Mouse (Mus musculus) kidney, embryonic 14.5 days (tissue): ENCODE data around the gene A030005K14Rik. TPM values are rescaled to one million over a fixed set of nuclear protein-coding genes. Genes with fewer than 3 reads are reported as not detected.

Experiments
- ATAC-seq: fragments of 200-750 bp; cut with Nextera tagmentation; 2 replicates; pipeline ENCODE4 v1.8.0; 2017; ENCODE audit warnings: moderate number of reproducible peaks, mild to moderate bottlenecking, moderate TSS enrichment, moderate library complexity; ENCODE audit not compliant: low FRiP score, low TSS enrichment
- H3K27ac ChIP-seq: fragments of 300-500 bp; sonication (generic); 2 replicates; pipeline ENCODE4 v1.5.1; 2014; ENCODE audit warnings: low read depth, mild to moderate bottlenecking, low read length, moderate library complexity, mixed read lengths
- H3K27me3 ChIP-seq: fragments of 300-500 bp; sonication (generic); 2 replicates; pipeline ENCODE4 v1.6.1; 2014; ENCODE audit warnings: mild to moderate bottlenecking, low read length; ENCODE audit not compliant: control insufficient read depth, insufficient read depth
- H3K36me3 ChIP-seq: fragments of 300-500 bp; sonication (generic); 2 replicates; pipeline ENCODE4 v1.6.1; 2014; ENCODE audit warnings: low read length, mixed read lengths; ENCODE audit not compliant: control insufficient read depth, insufficient read depth
- H3K4me1 ChIP-seq: fragments of 300-500 bp; sonication (generic); 2 replicates; pipeline ENCODE4 v1.6.1; 2014; ENCODE audit warnings: low read length, mixed read lengths; ENCODE audit not compliant: control insufficient read depth, insufficient read depth
- H3K4me2 ChIP-seq: fragments of 300-500 bp; sonication (generic); replicated peaks from 2 replicates; pipeline ENCODE4 v1.6.1; 2014; ENCODE audit warnings: low read depth, mild to moderate bottlenecking, low read length
- H3K4me3 ChIP-seq: fragments of 300-500 bp; sonication (generic); 2 replicates; pipeline ENCODE4 v1.5.1; 2014; ENCODE audit warnings: mild to moderate bottlenecking, low read length
- H3K9ac ChIP-seq: fragments of 300-500 bp; sonication (generic); 2 replicates; pipeline ENCODE4 v1.6.1; 2014; ENCODE audit warnings: low read depth, mild to moderate bottlenecking, low read length, moderate library complexity
- H3K9me3 ChIP-seq: fragments of 300-500 bp; sonication (generic); 2 replicates; pipeline ENCODE4 v1.6.1; 2016; ENCODE audit warnings: low read length; ENCODE audit not compliant: control insufficient read depth
- WGBS: fragments of 180-500 bp; shearing (Covaris S2); extraction: QIAGEN DNeasy Blood & Tissue Kit; methylation state at CpG from one replicate; pipeline ENCODE4 v1.1.7; 2014; 5-methylcytosine and 5-hydroxymethylcytosine counted together
- polyA plus RNA-seq: library from polyadenylated mRNA; unstranded; fragments of >200 nt; fragmentation: Nextera tagmentation; extraction: Ambion mirVana; gene quantifications from 2 replicates; pipeline ENCODE4 v1.2.1, GENCODE M21; 2014

Gene A030005K14Rik
- polyA plus RNA-seq, 1 experiment from 2014 or later, result not detected

DNA sequence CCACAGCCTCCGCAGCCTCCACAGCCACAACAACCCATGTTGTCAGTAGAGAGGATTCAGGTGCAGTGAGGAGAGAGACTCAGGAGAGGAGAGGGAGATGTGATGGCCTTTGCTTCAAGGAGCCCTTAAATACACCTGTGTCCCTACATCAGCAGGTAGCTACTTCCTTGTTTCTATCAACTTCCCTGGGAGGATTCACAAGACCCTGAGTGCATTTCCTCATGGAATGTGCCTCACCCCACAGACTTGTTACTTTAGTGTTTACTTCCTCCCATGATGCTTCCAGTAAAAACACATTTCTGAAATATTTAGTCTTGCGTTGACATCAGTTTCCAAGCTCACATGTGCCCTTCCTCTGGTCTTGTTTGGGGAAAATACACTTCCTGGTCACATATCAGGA lies 16.8 kb downstream of the A030005K14Rik start, which contains the start of gene Krtap28-10:
Gene Krtap28-10 (minus strand): TSS at position 101 of the 400 bp plus-strand sequence.
- no peaks in the 10 kb centered on the region for H3K36me3 ChIP-seq

DNA sequence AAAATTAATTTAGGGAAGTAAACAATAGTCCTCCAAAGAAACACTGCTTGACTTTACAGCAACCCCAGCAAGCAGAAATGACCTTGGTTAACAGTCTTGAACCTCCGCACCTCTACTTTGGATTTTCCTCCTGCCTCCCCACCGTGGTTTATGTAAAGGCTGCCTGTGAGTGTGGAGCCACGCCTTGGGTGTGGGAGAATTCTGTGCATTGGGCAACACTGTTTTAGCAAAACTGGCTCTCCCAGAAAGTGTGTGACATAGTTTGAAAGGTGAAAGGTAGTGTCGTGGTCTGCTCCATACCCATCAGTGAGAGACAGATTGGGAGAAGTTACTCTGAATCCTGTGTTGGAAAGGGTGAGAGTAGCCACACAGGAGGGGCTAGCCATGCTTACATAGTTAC lies 20.1 kb downstream of the A030005K14Rik start:
- Histone ChIP-seq H3K4me3 (no peak overlapping the region), H3K27ac (no peak overlapping the region), H3K4me1 (no peaks in the 10 kb centered on the region), H3K9ac (no peak overlapping the region), H3K4me2 (no peak overlapping the region), H3K36me3 (no peaks in the 10 kb centered on the region), H3K27me3 (no peaks in the 10 kb centered on the region), H3K9me3 (no peaks in the 10 kb centered on the region)
- ATAC-seq, result no peak
- 79% methylated on average over 4 of the region's 4 CpGs for WGBS

More for the DNA sequence above, 16.8 kb downstream of the A030005K14Rik start, which contains the start of gene Krtap28-10:
- Histone ChIP-seq H3K9ac (no peak within 1 kb of the TSS), H3K27ac (no peak within 1 kb of the TSS), H3K9me3 (no peaks in the 10 kb centered on the region), H3K4me2 (no peak within 1 kb of the TSS), H3K27me3 (no peaks in the 10 kb centered on the region), H3K4me3 (no peak within 1 kb of the TSS), H3K4me1 (no peaks in the 10 kb centered on the region)
- whole genome bisulfite sequencing, result 93% methylated on average over 2 of the region's 2 CpGs
- no peak for ATAC-seq

DNA sequence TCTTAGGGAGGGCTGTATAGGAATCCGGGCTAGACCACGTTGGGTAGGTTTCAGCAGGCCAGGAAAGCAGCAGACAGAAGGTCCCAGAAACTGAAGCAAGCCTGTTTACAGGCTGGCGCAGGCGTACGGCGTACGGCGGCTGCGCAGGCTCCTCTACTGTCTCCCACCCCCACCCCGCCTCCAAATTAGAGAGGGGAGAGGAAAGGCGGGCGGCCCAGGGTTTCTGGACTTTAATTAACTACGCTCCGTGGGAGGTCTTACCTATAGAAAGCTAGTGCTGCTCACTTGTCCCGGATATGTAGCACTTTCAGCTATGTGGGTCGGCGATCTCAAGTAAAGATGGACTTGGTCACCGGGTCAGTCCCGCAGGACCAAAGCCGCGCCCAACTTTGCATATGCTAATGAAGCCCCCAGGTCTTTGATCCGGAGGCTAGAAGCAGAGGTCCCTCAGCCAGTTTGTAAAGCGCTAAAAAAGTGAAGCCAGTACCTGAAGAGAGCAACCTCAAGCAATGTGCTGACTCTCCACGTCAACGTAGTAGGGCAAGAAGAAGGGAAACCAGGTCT lies 21.0 kb downstream of the A030005K14Rik start, which contains the start of gene Slc19a3:
Gene Slc19a3 (minus strand): TSS at position 340 of the 564 bp plus-strand sequence.
- peak within 1 kb of the TSS; percentile 48; the same call in 1 of the 2 replicates for H3K9ac ChIP-seq
- no peak within 1 kb of the TSS for H3K27ac ChIP-seq
- peak within 1 kb of the TSS; percentile 65 for H3K4me2 ChIP-seq
- under 1% methylated on average over 25 of the region's 25 CpGs for WGBS
- H3K9me3 ChIP-seq, result no peaks in the 10 kb centered on the region
- no peaks in the 10 kb centered on the region for H3K27me3 ChIP-seq
- no peaks in the 10 kb centered on the region for H3K36me3 ChIP-seq
- H3K4me1 ChIP-seq, result no peaks in the 10 kb centered on the region
- peak within 1 kb of the TSS; percentile 49 for H3K4me3 ChIP-seq
- ATAC-seq, result peak; percentile 91

DNA sequence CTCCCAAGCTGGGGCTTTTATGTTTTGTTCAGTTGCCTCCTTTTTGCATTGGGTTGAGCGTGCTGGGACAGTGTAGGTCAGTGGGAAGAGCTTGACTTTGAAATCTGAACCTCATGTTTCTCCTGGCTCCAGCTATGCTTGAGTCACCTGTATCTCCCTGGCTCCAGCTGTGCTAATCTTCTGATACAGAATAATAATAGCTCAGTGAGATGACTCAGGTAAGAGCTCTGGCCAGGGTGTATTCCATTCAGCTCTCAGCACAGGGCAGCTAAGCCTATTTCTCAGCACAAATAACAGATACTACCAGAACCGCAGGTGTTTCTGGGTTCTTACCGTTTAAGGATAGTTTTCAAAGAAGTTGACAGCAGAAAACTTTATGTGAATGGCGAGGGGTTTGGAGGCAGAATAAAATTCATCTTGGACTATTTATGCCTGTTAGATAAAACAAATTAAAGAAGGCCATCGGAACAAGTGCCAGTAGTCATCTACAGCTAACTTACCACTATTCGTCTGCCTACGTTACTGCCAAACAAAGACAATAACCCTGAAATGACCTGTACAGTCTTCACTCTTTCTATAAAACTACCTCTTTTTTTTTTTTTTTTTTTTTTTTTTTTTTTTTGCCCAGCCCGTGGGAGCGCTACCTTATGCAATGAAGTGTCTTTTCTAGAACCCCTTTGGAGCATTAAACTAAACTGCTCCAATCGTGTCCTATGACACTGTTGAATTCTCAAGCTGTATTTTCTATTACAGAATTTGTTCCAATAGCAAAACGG lies 22.1 kb downstream of the A030005K14Rik start:
- Histone ChIP-seq H3K4me3 (no peak overlapping the region; the same call in 1 of the 2 replicates), H3K9me3 (no peaks in the 10 kb centered on the region), H3K9ac (no peak overlapping the region), H3K4me2 (peak overlapping the region; percentile 65; the same call in 1 of the 2 replicates), H3K27ac (no peak overlapping the region), H3K27me3 (no peaks in the 10 kb centered on the region), H3K36me3 (no peaks in the 10 kb centered on the region), H3K4me1 (no peaks in the 10 kb centered on the region)
- ATAC-seq, result no peak
- WGBS, result 75% methylated on average over 11 of the region's 11 CpGs

DNA sequence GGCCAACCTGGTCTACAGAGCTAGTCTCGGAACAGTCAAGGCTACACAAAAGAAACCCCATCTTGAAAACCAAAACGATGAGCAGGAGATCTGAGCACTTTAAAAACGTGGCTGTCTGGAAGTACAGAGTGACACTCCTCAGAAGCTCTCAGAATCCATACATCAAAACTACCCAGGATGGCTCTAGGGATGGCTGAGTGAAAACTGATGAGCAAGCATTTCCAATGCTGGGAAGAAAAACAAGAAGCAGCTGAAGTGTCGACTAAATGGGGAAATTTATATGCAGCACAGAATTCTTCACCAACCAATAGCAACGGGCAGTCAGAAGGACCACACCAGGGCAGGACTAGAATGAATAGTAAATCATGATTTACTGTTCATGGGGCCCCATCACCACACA lies 24.7 kb downstream of the A030005K14Rik start:
- H3K27me3 ChIP-seq, result no peaks in the 10 kb centered on the region
- no peaks in the 10 kb centered on the region for H3K9me3 ChIP-seq
- no peaks in the 10 kb centered on the region for H3K4me1 ChIP-seq
- no peak overlapping the region for H3K27ac ChIP-seq
- H3K9ac ChIP-seq, result no peak overlapping the region
- no peaks in the 10 kb centered on the region for H3K36me3 ChIP-seq
- ATAC-seq, result peak; percentile 18; the same call in 1 of the 2 replicates
- no peak overlapping the region for H3K4me2 ChIP-seq
- H3K4me3 ChIP-seq, result no peak overlapping the region
- 39% methylated on average over 5 of the region's 5 CpGs for WGBS

DNA sequence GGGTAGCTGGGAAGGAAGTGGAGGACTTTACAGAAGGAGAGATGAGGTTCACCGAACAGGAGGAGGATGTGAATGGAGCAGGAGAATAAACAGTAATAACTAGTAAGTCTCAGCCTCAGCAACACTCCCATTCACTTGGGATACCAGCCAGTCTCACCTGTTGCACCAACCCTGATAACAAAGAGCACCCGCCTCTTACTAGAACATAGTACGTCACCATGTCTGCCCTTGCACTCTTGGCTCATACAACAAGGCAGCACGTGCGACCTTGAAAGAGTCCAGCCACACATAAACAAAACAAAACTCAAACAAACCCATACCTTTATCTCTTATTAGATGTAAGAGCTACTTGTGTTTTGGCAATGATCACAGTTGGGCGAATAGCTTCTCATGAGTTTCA lies 26.7 kb downstream of the A030005K14Rik start:
- H3K36me3 ChIP-seq, result no peaks in the 10 kb centered on the region
- no peaks in the 10 kb centered on the region for H3K4me1 ChIP-seq
- no peak overlapping the region for H3K9ac ChIP-seq
- no peaks in the 10 kb centered on the region for H3K27me3 ChIP-seq
- no peak overlapping the region for H3K4me3 ChIP-seq
- no peak for ATAC-seq
- H3K9me3 ChIP-seq, result no peaks in the 10 kb centered on the region
- no peak overlapping the region for H3K27ac ChIP-seq
- no peak overlapping the region for H3K4me2 ChIP-seq
- WGBS, result 89% methylated on average over 6 of the region's 6 CpGs

DNA sequence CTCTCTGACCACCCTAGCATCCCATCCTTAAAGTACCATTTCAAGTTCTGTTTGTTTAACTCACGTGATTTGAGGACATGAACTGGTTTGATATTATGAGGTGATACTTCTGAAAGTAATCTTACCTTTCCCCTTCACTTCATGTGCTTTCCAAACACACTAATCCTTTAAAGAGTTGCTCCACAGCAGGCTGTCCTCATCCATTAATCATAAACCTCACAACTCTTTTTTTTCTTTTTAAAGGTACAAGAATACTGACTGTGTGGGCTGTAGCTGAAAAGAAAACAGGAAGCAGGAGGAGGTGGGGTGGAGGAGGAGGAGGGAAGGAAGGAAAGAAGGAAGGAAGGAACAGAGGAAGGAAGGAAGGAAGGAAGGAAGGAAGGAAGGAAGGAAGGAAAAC lies 27.2 kb downstream of the A030005K14Rik start:
- no peak for ATAC-seq
- Histone ChIP-seq H3K36me3 (no peaks in the 10 kb centered on the region), H3K4me1 (no peaks in the 10 kb centered on the region), H3K27me3 (no peaks in the 10 kb centered on the region), H3K4me3 (no peak overlapping the region), H3K9me3 (no peaks in the 10 kb centered on the region), H3K4me2 (no peak overlapping the region), H3K27ac (no peak overlapping the region), H3K9ac (no peak overlapping the region)
- WGBS, result 55% methylated on average over 1 of the region's 1 CpGs

DNA sequence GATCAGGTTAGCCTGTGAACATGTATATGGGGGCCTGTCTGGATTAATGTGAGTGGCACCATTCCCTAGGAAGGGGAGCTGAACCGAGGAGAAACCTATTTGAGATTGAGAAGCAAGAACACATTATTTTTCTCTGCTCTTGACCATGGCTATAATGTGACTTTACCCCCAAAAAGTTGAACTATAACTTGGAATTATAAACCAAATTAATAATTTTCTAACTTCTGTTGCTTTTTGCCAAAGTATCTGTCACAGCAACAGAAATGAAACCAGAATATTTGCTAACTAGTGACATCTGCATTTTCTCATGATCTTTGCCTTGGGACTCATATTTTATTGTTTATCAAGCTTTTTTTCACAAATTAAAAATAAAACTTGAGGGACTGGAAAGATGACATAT lies 42.6 kb downstream of the A030005K14Rik start:
- no peaks in the 10 kb centered on the region for H3K4me1 ChIP-seq
- WGBS, result 53% methylated on average over 1 of the region's 1 CpGs
- no peak overlapping the region for H3K4me3 ChIP-seq
- no peak overlapping the region for H3K4me2 ChIP-seq
- H3K36me3 ChIP-seq, result no peaks in the 10 kb centered on the region
- no peak for ATAC-seq
- H3K27me3 ChIP-seq, result no peaks in the 10 kb centered on the region
- H3K9me3 ChIP-seq, result no peaks in the 10 kb centered on the region
- H3K9ac ChIP-seq, result no peak overlapping the region
- no peak overlapping the region for H3K27ac ChIP-seq

DNA sequence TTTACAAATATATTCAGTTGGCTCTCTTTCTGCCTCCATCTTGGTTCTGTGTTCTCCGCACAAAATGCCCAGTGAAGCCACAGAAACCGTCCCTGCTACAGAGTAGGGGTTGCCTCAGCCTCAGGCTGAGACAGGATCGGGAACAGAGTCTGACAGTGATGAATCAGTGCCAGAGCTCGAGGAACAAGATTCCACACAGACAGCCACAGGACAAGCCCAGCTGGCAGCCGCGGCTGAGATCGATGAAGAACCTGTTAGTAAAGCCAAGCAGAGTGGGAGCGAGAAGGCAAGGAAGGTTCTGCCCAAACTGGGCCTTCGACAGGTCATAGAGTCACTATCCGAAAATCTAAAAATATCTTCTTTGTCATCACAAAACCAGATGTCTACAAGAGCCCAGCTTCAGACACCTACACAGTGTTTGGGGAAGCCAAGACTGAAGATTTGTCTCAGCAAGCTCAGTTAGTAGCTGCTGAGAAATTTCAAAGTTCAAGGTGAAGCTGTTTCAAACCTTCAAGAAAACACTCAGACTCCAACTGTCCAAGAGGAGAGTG lies 43.8 kb downstream of the A030005K14Rik start:
- Histone ChIP-seq H3K4me2 (no peak overlapping the region), H3K27me3 (no peaks in the 10 kb centered on the region), H3K4me1 (no peaks in the 10 kb centered on the region), H3K36me3 (no peaks in the 10 kb centered on the region), H3K9ac (no peak overlapping the region), H3K4me3 (no peak overlapping the region), H3K27ac (no peak overlapping the region), H3K9me3 (no peaks in the 10 kb centered on the region)
- WGBS, result 87% methylated on average over 10 of the region's 10 CpGs
- no peak for ATAC-seq
